Mouse (Mus musculus): ENCODE measurements at regions not wholly inside any gene's neighbourhood (a gene's known extent, or its start where the extent isn't known, plus 50 kb on each side); places are given as distances from the start of the nearest gene placed in this dataset.

- 86% methylated on average over 6 of the region's 6 CpGs for WGBS
- no peak for ATAC-seq (ENCODE audit: low FRiP score, low TSS enrichment)
- no peak overlapping the region for H3K27ac ChIP-seq (replicated peaks; ENCODE audit: low read depth, low read length)
Observed at GRCm38 (mm10) chr11:84712731-84713130, 106.6 kb downstream of the Mrm1 start.

GRCm38 (mm10) chr11:84711886-84712285 lies 107.4 kb downstream of the Mrm1 start:
- no peak overlapping the region for H3K4me2 ChIP-seq (ENCODE audit: low read length)
- H3K27me3 ChIP-seq (ENCODE audit: control insufficient read depth, insufficient read depth, low read length) = peaks cover 10% of the 10 kb centered on the region; the same call in 1 of the 2 replicates
- H3K27ac ChIP-seq (replicated peaks; ENCODE audit: low read depth, low read length) = peak overlapping the region; percentile 14; the same call in 1 of the 2 replicates
- ATAC-seq (ENCODE audit: low FRiP score, low TSS enrichment) (no peak), DNase-seq (peak; percentile 69)
- 14% methylated on average over 6 of the region's 6 CpGs for WGBS
- no peak overlapping the region for H3K9ac ChIP-seq (replicated peaks; ENCODE audit: low read length)
- no peaks in the 10 kb centered on the region for H3K9me3 ChIP-seq (ENCODE audit: control insufficient read depth, low read length)
- H3K4me3 ChIP-seq (replicated peaks; ENCODE audit: low read depth, low read length) = no peak overlapping the region
- H3K36me3 ChIP-seq (ENCODE audit: control insufficient read depth, insufficient read depth, low read length) = no peaks in the 10 kb centered on the region
- peaks cover 35% of the 10 kb centered on the region for H3K4me1 ChIP-seq (ENCODE audit: control insufficient read depth, insufficient read depth, low read length)

More at GRCm38 (mm10) chr11:84712731-84713130, 106.6 kb downstream of the Mrm1 start:
- Histone ChIP-seq H3K27me3 (ENCODE audit: control insufficient read depth, insufficient read depth, low read length) (peaks cover 10% of the 10 kb centered on the region; the same call in 1 of the 2 replicates), H3K9ac (replicated peaks; ENCODE audit: low read length) (no peak overlapping the region), H3K9me3 (ENCODE audit: control insufficient read depth, low read length) (no peaks in the 10 kb centered on the region), H3K4me1 (ENCODE audit: control insufficient read depth, insufficient read depth, low read length) (peaks cover 26% of the 10 kb centered on the region), H3K4me2 (ENCODE audit: low read length) (no peak overlapping the region), H3K4me3 (replicated peaks; ENCODE audit: low read depth, low read length) (no peak overlapping the region), H3K36me3 (ENCODE audit: control insufficient read depth, insufficient read depth, low read length) (no peaks in the 10 kb centered on the region)
- no peak for DNase-seq

- no peak overlapping the region for H3K4me2 ChIP-seq (ENCODE audit: low read length)
- no peaks in the 10 kb centered on the region for H3K36me3 ChIP-seq (ENCODE audit: control insufficient read depth, insufficient read depth, low read length)
- H3K9ac ChIP-seq (replicated peaks; ENCODE audit: low read length) = no peak overlapping the region
- H3K4me1 ChIP-seq (ENCODE audit: control insufficient read depth, insufficient read depth, low read length) = peaks cover 48% of the 10 kb centered on the region
- no peak overlapping the region for H3K4me3 ChIP-seq (replicated peaks; ENCODE audit: low read depth, low read length)
- peaks cover 8% of the 10 kb centered on the region; the same call in 1 of the 2 replicates for H3K27me3 ChIP-seq (ENCODE audit: control insufficient read depth, insufficient read depth, low read length)
- H3K9me3 ChIP-seq (ENCODE audit: control insufficient read depth, low read length) = no peaks in the 10 kb centered on the region
- H3K27ac ChIP-seq (replicated peaks; ENCODE audit: low read depth, low read length) = peak overlapping the region; percentile 41; the same call in 1 of the 2 replicates
- no peak for DNase-seq
- no peak for ATAC-seq (ENCODE audit: low FRiP score, low TSS enrichment)
- WGBS = 72% methylated on average over 10 of the region's 10 CpGs
Observed at GRCm38 (mm10) chr11:84708222-84708730, 111.0 kb downstream of the Mrm1 start.

GRCm38 (mm10) chr11:84707772-84708171 lies 111.5 kb downstream of the Mrm1 start:
- ATAC-seq (ENCODE audit: low FRiP score, low TSS enrichment) (no peak), DNase-seq (peak; percentile 59)
- Histone ChIP-seq H3K4me2 (ENCODE audit: low read length) (0 out of 2 replicates have a peak overlapping the region, but pooled peaks have one; percentile 10), H3K36me3 (ENCODE audit: control insufficient read depth, insufficient read depth, low read length) (no peaks in the 10 kb centered on the region), H3K4me1 (ENCODE audit: control insufficient read depth, insufficient read depth, low read length) (peaks cover 50% of the 10 kb centered on the region), H3K27me3 (ENCODE audit: control insufficient read depth, insufficient read depth, low read length) (peaks cover 6% of the 10 kb centered on the region; the same call in 1 of the 2 replicates), H3K9me3 (ENCODE audit: control insufficient read depth, low read length) (no peaks in the 10 kb centered on the region), H3K9ac (replicated peaks; ENCODE audit: low read length) (peak overlapping the region; percentile 17; the same call in 1 of the 2 replicates), H3K27ac (replicated peaks; ENCODE audit: low read depth, low read length) (peak overlapping the region; percentile 41), H3K4me3 (replicated peaks; ENCODE audit: low read depth, low read length) (no peak overlapping the region)
- WGBS = 19% methylated on average over 10 of the region's 10 CpGs

- ATAC-seq (ENCODE audit: low FRiP score, low TSS enrichment) (no peak), DNase-seq (peak; percentile 67)
- H3K9ac ChIP-seq (replicated peaks; ENCODE audit: low read length) = no peak overlapping the region
- H3K27me3 ChIP-seq (ENCODE audit: control insufficient read depth, insufficient read depth, low read length) = peaks cover 6% of the 10 kb centered on the region; the same call in 1 of the 2 replicates
- no peaks in the 10 kb centered on the region for H3K9me3 ChIP-seq (ENCODE audit: control insufficient read depth, low read length)
- peak overlapping the region; percentile 75 for H3K27ac ChIP-seq (replicated peaks; ENCODE audit: low read depth, low read length)
- no peak overlapping the region for H3K4me2 ChIP-seq (ENCODE audit: low read length)
- no peak overlapping the region for H3K4me3 ChIP-seq (replicated peaks; ENCODE audit: low read depth, low read length)
- 34% methylated on average over 6 of the region's 6 CpGs for WGBS
- H3K4me1 ChIP-seq (ENCODE audit: control insufficient read depth, insufficient read depth, low read length) = peaks cover 53% of the 10 kb centered on the region
- no peaks in the 10 kb centered on the region for H3K36me3 ChIP-seq (ENCODE audit: control insufficient read depth, insufficient read depth, low read length)
Observed at GRCm38 (mm10) chr11:84706692-84707091, 112.6 kb downstream of the Mrm1 start.

GRCm38 (mm10) chr11:84701319-84702175 lies 117.8 kb downstream of the Mrm1 start:
- Histone ChIP-seq H3K9me3 (ENCODE audit: control insufficient read depth, low read length) (no peaks in the 10 kb centered on the region), H3K9ac (replicated peaks; ENCODE audit: low read length) (peak overlapping the region; percentile 26; the same call in 1 of the 2 replicates), H3K27ac (replicated peaks; ENCODE audit: low read depth, low read length) (peak overlapping the region; percentile 65), H3K4me1 (ENCODE audit: control insufficient read depth, insufficient read depth, low read length) (peaks cover 41% of the 10 kb centered on the region), H3K36me3 (ENCODE audit: control insufficient read depth, insufficient read depth, low read length) (no peaks in the 10 kb centered on the region), H3K4me3 (replicated peaks; ENCODE audit: low read depth, low read length) (no peak overlapping the region), H3K27me3 (ENCODE audit: control insufficient read depth, insufficient read depth, low read length) (no peaks in the 10 kb centered on the region), H3K4me2 (ENCODE audit: low read length) (peak overlapping the region; percentile 32)
- ATAC-seq (ENCODE audit: low FRiP score, low TSS enrichment) = peak; percentile 63
- DNase-seq = peak; percentile 82
- WGBS = 3% methylated on average over 28 of the region's 28 CpGs

- Histone ChIP-seq H3K4me3 (replicated peaks; ENCODE audit: low read depth, low read length) (no peak overlapping the region), H3K9me3 (ENCODE audit: control insufficient read depth, low read length) (no peaks in the 10 kb centered on the region), H3K27ac (replicated peaks; ENCODE audit: low read depth, low read length) (no peak overlapping the region), H3K27me3 (ENCODE audit: control insufficient read depth, insufficient read depth, low read length) (no peaks in the 10 kb centered on the region), H3K36me3 (ENCODE audit: control insufficient read depth, insufficient read depth, low read length) (no peaks in the 10 kb centered on the region), H3K9ac (replicated peaks; ENCODE audit: low read length) (no peak overlapping the region), H3K4me1 (ENCODE audit: control insufficient read depth, insufficient read depth, low read length) (peaks cover 31% of the 10 kb centered on the region), H3K4me2 (ENCODE audit: low read length) (no peak overlapping the region)
- DNase-seq (peak; percentile 34), ATAC-seq (ENCODE audit: low FRiP score, low TSS enrichment) (no peak)
- 32% methylated on average over 5 of the region's 5 CpGs for WGBS
Observed at GRCm38 (mm10) chr11:84697521-84697920, 121.8 kb downstream of the Mrm1 start.

GRCm38 (mm10) chr11:84692638-84693037 lies 126.7 kb downstream of the Mrm1 start:
- 10% methylated on average over 10 of the region's 10 CpGs for WGBS
- ATAC-seq (ENCODE audit: low FRiP score, low TSS enrichment) (no peak), DNase-seq (peak; percentile 72)
- Histone ChIP-seq H3K27ac (replicated peaks; ENCODE audit: low read depth, low read length) (no peak overlapping the region), H3K4me1 (ENCODE audit: control insufficient read depth, insufficient read depth, low read length) (peaks cover 32% of the 10 kb centered on the region), H3K36me3 (ENCODE audit: control insufficient read depth, insufficient read depth, low read length) (no peaks in the 10 kb centered on the region), H3K9ac (replicated peaks; ENCODE audit: low read length) (no peak overlapping the region), H3K9me3 (ENCODE audit: control insufficient read depth, low read length) (no peaks in the 10 kb centered on the region), H3K27me3 (ENCODE audit: control insufficient read depth, insufficient read depth, low read length) (no peaks in the 10 kb centered on the region), H3K4me2 (ENCODE audit: low read length) (no peak overlapping the region), H3K4me3 (replicated peaks; ENCODE audit: low read depth, low read length) (no peak overlapping the region)
